Mouse (Mus musculus) urinary bladder, postnatal 25 days (tissue): ENCODE measurements around the gene Dars.
"Not testable (repeated sequence)": the region's sequence is repeated elsewhere in the genome, so short reads cannot be mapped to it uniquely, and the experiment has no call there.

Experiments
- DNase-seq: peaks from one replicate; pipeline ENCODE4 v3.0.0; 2022; ENCODE audit warnings: low spot score

The Dars gene

DNA sequence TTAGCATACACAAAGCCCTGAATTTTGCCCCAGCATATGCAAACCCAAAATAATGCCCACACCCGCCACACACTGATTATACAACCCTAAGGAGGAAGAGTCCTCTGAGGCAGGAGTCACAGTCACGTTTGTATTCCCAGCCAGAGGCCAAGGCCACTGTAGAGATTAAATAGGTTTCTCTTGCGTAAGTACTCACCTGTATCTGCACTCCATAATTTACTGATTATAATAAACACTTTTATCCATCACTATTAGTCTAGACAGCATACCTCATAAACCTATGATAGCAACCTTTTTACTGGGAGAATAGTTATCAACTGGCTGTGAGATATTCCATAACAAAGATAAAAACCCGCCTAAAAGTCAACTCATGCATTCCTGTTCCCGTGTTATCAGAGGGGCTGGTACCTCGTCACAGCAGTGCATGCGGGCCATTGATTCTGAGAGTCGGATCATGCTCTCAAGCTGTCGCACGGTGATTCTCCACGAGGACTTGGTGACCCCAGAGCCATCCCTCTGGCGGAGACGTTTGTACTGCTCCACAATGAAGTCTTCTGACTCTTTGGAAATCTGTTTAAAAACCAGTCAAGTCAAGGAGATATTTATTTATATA lies 79.4 kb downstream of the Dars start:
- no peak for DNase-seq

DNA sequence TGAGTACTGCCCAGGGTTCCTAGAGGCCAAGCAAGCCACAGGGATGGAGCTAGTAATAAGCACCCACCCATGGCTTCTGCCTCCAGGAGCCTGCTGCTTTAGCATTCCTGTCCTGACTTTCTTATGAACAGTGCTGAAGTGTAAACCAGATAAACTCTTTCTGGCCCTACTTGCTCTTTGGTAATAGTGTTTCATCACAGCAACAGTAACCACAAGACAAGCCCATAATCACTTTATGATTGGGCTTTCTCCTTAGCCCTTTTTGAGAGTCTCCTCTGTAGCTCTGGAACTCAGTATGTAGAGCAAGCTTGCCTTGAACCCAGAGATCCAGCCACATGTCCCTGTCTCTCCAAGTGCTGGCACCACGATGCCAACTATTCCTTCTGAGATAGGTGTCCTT lies 86.9 kb downstream of the Dars start:
- no peak for DNase-seq

GRCm38 (mm10) chr1:128328218-128328617 lies 89.0 kb downstream of the Dars start, which contains the start of gene Lct:
Gene Lct (minus strand): TSS chr1:128328318.
- no peak for DNase-seq

DNA sequence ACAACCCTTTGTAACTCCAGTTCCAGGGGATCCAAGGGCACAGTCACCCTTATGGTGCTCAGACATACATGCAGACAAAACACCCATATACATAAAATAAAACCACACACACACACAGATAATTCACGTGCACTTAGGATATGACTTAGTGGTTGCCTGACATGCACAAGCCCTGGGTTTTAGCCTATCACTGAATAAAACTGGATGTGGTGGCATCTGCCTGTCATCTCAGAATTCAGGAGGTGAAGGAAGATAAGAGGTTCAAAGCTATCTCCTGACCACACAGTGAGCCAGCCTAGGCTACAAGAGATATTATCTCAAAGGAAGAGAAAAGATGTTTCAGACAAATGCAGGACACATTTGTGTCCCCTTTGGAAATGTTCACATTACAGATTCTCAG lies 90.0 kb downstream of the Dars start:
- no peak for DNase-seq

DNA sequence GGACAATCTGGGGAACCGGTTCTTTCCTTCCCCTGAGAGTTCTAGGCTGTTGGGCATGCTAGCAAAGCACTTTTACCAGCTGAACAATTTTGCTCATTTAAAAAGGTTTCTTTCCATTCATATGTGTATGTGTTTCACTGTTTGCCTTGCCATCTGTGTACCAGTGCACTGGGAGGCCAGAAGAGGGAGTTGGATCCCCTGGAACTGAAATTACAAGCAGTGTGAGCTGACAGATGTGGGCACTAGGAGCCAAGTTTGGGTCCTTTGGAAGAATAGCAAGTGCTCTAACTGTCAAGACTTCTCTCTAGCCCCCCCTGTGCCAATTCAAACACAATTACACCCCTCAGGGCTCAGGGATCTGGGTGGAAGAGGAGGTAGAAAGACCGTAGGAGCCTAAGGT lies 92.4 kb downstream of the Dars start:
- no peak for DNase-seq

DNA sequence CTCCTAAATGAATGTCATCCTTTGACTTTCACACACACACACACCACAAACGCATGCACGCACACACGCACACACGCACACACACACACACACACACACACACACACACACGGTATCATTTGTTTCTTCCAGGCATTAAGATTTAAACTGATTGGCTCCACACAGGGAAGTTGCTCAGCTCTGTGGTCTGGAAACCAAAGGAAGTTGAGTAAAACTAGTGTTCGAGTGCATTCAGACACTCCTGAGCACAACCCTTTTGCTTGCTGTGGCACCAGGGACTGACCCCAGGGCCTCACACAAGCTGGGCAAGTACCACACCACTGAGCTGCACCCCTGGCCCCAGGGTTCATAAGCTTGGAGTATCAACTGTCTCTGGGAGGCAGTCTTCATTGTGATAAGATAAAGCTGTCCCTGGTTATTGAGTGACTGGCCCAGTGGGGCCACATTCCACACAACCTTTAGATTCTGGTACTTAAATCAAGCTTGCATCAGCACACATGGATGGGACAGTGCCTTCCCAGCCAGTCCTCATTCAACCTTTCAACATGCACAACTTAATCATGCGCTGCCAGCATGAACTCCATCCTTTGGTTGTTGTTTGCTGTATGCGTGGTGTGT lies 94.0 kb downstream of the Dars start:
- DNase-seq, result no peak

DNA sequence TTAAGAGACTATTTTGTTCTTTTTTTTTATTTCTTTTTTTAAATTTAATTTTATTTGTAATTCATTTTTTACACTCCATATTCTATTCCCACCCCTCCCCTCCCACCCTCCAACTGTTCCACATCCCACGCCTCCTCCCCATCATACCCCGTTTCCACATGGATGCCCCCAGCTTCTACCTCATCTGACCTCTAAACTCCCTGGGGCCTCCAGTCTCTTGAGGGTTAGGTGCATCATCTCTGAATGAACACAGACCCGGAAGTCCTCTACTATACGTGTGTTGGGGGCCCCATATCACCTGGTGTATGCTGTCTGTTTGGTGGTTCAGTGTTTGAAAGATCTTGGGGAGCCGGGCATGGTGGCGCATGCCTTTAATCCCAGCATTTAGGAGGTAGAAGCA lies 97.9 kb downstream of the Dars start:
- DNase-seq, result not testable (repeated sequence)

DNA sequence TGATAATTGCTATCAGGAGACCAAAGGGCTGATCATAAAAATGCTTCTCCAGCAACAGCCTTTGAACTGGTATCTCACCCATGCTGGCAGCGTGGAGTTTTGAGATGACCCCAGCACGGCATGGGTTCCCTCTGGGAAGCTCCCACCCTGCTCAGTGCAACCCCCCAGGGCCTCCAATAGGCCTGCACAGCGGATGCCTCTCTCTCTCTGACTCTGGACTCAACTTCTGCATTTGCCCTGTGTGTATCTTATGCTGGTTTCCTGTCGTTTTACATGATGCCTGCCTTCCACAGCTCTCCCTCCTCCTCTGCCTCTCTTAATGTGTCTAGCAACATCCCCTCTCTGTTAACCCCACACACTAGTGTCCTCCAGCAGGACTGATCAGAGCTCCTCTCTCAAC lies 102.5 kb downstream of the Dars start:
- DNase-seq, result no peak
